Mouse (Mus musculus): ENCODE results near the gene Cacfd1. TPM values are rescaled to one million over a fixed set of nuclear protein-coding genes. Genes with fewer than 3 reads are reported as not detected.
A peak's percentile ranks its signal among the peaks of the same experiment; 100 is the strongest.

Cacfd1 gene
- polyA plus RNA-seq, 1 experiment from 2014 or later, result 47.6 TPM

GRCm38 (mm10) chr2:26993936-26994335, 15.8 kb upstream of the Cacfd1 start:
- peaks cover 29% of the 10 kb centered on the region for H3K27me3 ChIP-seq
- in situ Hi-C loops (cut with MboI; ENCODE audit: low pct_unique_long_range_greater_than_20kb), result no loop called here
- ChIA-PET POLR2A (no interaction called here), CTCF (no interaction called here)
- DNase-seq (ENCODE audit: low read depth, low spot score) (no peak), ATAC-seq (no peak)
- TF ChIP-seq CTCF (IDR thresholded peaks at IDR 0.05), result no peak

- no peak for TF ChIP-seq CTCF (IDR thresholded peaks at IDR 0.05)
- no peak for ATAC-seq
- no peak for DNase-seq (ENCODE audit: low read depth, low spot score)
- in situ Hi-C loops (cut with MboI; ENCODE audit: low pct_unique_long_range_greater_than_20kb), result no loop called here
- ChIA-PET POLR2A (interaction anchor here (0.6 kb wide), 1 partner anchor 717 kb away, joined by 7 read pairs; no protein-coding TSS in a partner anchor), CTCF (interaction anchor here (1.3 kb wide), 1 partner anchor 11 kb away, joined by 3 read pairs; no protein-coding TSS in a partner anchor)
- H3K27me3 ChIP-seq, result peaks cover 21% of the 10 kb centered on the region
Observed at GRCm38 (mm10) chr2:26997498-26997897, 12.2 kb upstream of the Cacfd1 start.

- H3K27me3 ChIP-seq, result peaks cover 21% of the 10 kb centered on the region
- in situ Hi-C loops (cut with MboI; ENCODE audit: low pct_unique_long_range_greater_than_20kb), result no loop called here
- ChIA-PET POLR2A (no interaction called here), CTCF (interaction anchor here (1.3 kb wide), 1 partner anchor 12 kb away, joined by 3 read pairs; no protein-coding TSS in a partner anchor)
- ATAC-seq, result no peak
- no peak for DNase-seq (ENCODE audit: low read depth, low spot score)
- TF ChIP-seq CTCF (IDR thresholded peaks at IDR 0.05), result no peak
Observed at GRCm38 (mm10) chr2:26997993-26998392, 11.7 kb upstream of the Cacfd1 start.

GRCm38 (mm10) chr2:27006255-27006654, 3.5 kb upstream of the Cacfd1 start:
- no peak for TF ChIP-seq CTCF (IDR thresholded peaks at IDR 0.05)
- DNase-seq (ENCODE audit: low read depth, low spot score), result no peak
- ChIA-PET CTCF (interaction anchor here (1.1 kb wide), 1 partner anchor 32 kb away, joined by 3 read pairs; no protein-coding TSS in a partner anchor), POLR2A (no interaction called here)
- no peak for ATAC-seq
- no peaks in the 10 kb centered on the region for H3K27me3 ChIP-seq
- in situ Hi-C loops (cut with MboI; ENCODE audit: low pct_unique_long_range_greater_than_20kb), result no loop called here

GRCm38 (mm10) chr2:27007701-27008100, 2.0 kb upstream of the Cacfd1 start:
- no peak for TF ChIP-seq CTCF (IDR thresholded peaks at IDR 0.05)
- POLR2A ChIA-PET, result no interaction called here
- H3K27me3 ChIP-seq, result no peaks in the 10 kb centered on the region
- no peak for ATAC-seq
- in situ Hi-C loops (cut with MboI; ENCODE audit: low pct_unique_long_range_greater_than_20kb), result no loop called here
- CTCF ChIA-PET, result interaction anchor here (2.3 kb wide), 1 partner anchor 10 kb away, joined by 9 read pairs; no protein-coding TSS in a partner anchor
- no peak for DNase-seq (ENCODE audit: low read depth, low spot score)

GRCm38 (mm10) chr2:27017802-27018201, 8.1 kb downstream of the Cacfd1 start:
- H3K27me3 ChIP-seq, result no peaks in the 10 kb centered on the region
- ChIA-PET POLR2A (interaction anchor here (1.4 kb wide), 1 partner anchor 21 kb away, joined by 4 read pairs; no protein-coding TSS in a partner anchor), CTCF (interaction anchor here (0.6 to 2.7 kb wide), 19 partner anchors 9 to 454 kb away, joined by 3 to 33 read pairs (median 4); partner anchors contain the start of genes Cacfd1 and Slc2a6)
- ATAC-seq (peak; percentile 55), DNase-seq (ENCODE audit: low read depth, low spot score) (no peak)
- in situ Hi-C loops (cut with MboI; ENCODE audit: low pct_unique_long_range_greater_than_20kb), result no loop called here
- no peak for TF ChIP-seq CTCF (IDR thresholded peaks at IDR 0.05)

- ChIA-PET POLR2A (no interaction called here), CTCF (interaction anchor here (2.7 kb wide), 1 partner anchor 19 kb away, joined by 33 read pairs; no protein-coding TSS in a partner anchor)
- in situ Hi-C loops (cut with MboI; ENCODE audit: low pct_unique_long_range_greater_than_20kb), result no loop called here
- DNase-seq (ENCODE audit: low read depth, low spot score) (no peak), ATAC-seq (no peak)
- no peaks in the 10 kb centered on the region for H3K27me3 ChIP-seq
- TF ChIP-seq CTCF (IDR thresholded peaks at IDR 0.05), result no peak
Observed at GRCm38 (mm10) chr2:27019530-27019929, 9.8 kb downstream of the Cacfd1 start.

GRCm38 (mm10) chr2:27021103-27021502, 11.4 kb downstream of the Cacfd1 start:
- no peak for ATAC-seq
- DNase-seq (ENCODE audit: low read depth, low spot score), result no peak
- no peak for TF ChIP-seq CTCF (IDR thresholded peaks at IDR 0.05)
- POLR2A ChIA-PET, result no interaction called here
- H3K27me3 ChIP-seq, result no peaks in the 10 kb centered on the region
- in situ Hi-C loops (cut with MboI; ENCODE audit: low pct_unique_long_range_greater_than_20kb), result no loop called here
- CTCF ChIA-PET, result no interaction called here

- in situ Hi-C loops (cut with MboI; ENCODE audit: low pct_unique_long_range_greater_than_20kb), result no loop called here
- ChIA-PET POLR2A (no interaction called here), CTCF (no interaction called here)
- DNase-seq (ENCODE audit: low read depth, low spot score) (no peak), ATAC-seq (no peak)
- no peaks in the 10 kb centered on the region for H3K27me3 ChIP-seq
- no peak for TF ChIP-seq CTCF (IDR thresholded peaks at IDR 0.05)
Observed at GRCm38 (mm10) chr2:27022612-27023011, 12.9 kb downstream of the Cacfd1 start.

GRCm38 (mm10) chr2:27024136-27024535, 14.4 kb downstream of the Cacfd1 start:
- CTCF ChIA-PET, result interaction anchor here (1.0 to 1.4 kb wide), 3 partner anchors 13 to 377 kb away, joined by 3 to 4 read pairs (median 4); no protein-coding TSS in a partner anchor
- in situ Hi-C loops (cut with MboI; ENCODE audit: low pct_unique_long_range_greater_than_20kb), result no loop called here
- POLR2A ChIA-PET, result no interaction called here
- H3K27me3 ChIP-seq, result peaks cover 3% of the 10 kb centered on the region
- ATAC-seq (no peak), DNase-seq (ENCODE audit: low read depth, low spot score) (no peak)
- no peak for TF ChIP-seq CTCF (IDR thresholded peaks at IDR 0.05)

GRCm38 (mm10) chr2:27025545-27025944, 15.8 kb downstream of the Cacfd1 start:
- in situ Hi-C loops (cut with MboI; ENCODE audit: low pct_unique_long_range_greater_than_20kb), result loop anchor here (25.0 kb wide), 1 partner anchor 412 kb away; the partner anchor contains the start of genes Brd3os and Vav2
- DNase-seq (ENCODE audit: low read depth, low spot score), result no peak
- ChIA-PET CTCF (interaction anchor here (1.4 kb wide), 1 partner anchor 13 kb away, joined by 4 read pairs; no protein-coding TSS in a partner anchor), POLR2A (no interaction called here)
- no peak for ATAC-seq
- peaks cover 6% of the 10 kb centered on the region for H3K27me3 ChIP-seq
- no peak for TF ChIP-seq CTCF (IDR thresholded peaks at IDR 0.05)

All from Patski (cell line).